Mouse (Mus musculus) gastrocnemius, adult 18-20 months (tissue): ENCODE measurements at regions not wholly inside any gene's neighbourhood (a gene's known extent, or its start where the extent isn't known, plus 50 kb on each side); places are given as distances from the start of the nearest gene placed in this dataset.
"Not testable (repeated sequence)": the region's sequence is repeated elsewhere in the genome, so short reads cannot be mapped to it uniquely, and the experiment has no call there.

Experiments used
- DNase-seq: peaks from one replicate; pipeline ENCODE4 v3.0.0; 2021; ENCODE audit warnings: low spot score

DNA sequence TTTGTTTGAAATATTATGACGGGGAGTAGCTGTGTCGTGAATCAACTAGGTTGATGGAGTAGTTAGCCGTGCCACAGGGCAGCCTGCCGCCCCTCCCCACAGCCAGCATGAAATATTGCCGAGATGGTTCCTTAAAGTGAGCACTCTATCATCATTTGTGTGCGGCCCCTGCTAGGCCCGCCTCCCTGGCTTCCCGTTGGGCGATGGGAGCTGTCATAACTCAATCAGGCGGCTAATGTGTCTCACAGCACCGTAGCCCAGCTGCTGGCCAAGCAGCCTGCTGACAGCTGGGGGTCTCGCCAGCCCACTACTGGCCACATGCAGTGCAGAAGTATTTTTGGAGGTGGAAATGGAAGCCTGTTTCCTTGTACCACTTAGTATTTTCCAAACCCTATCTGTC lies 140.9 kb downstream of the Sall1 start:
- no peak for DNase-seq

DNA sequence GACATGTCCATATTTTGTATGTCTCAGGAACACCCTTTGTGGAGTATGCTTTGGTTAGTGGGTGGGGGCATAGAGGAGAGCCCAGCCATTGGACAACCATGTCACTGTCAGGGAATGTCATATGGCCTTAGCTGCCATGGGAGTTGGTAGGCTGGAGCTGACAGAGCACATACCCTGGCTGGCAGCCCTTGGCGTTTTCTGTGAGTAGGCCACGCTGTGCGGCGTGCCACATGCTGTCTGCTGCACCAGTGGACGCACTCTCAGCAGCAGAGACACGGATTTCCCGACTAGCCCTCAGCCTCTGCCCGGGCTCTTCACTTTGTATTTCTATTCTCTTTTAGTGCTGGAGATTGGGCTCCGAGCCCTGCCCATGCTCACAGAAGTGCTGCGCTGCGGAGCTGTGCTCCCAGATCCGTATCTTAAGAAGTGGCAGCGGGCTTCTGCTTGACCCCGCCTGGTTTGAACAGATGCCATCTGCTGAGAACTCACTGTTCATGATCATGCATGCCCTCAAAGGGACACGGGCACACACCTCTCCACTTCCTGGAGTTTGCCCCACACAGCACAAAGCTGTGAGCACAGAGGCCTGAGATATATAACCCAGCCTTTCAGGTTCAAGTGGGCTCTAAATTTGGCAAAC lies 160.1 kb downstream of the Sall1 start:
- DNase-seq: no peak

DNA sequence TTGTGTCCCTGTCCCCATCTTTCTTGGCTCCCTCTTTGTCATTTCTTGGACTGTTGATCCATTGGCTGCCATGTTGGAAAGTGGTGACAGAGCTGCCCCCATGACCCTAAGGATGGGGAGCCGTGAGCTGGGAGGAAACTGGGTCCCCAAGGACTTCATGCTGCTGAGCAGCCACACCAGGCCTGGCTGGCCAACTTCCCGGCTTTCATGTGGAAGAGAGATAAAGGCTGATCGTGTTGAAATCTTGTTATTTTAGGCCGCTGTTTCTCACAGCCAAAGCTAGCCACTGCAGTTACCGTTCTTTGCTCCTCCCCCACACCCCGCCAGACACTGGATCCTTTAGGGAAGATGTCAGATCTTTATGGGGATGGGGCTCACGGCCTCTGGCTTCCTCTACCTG lies 164.1 kb downstream of the Sall1 start:
- DNase-seq: no peak

DNA sequence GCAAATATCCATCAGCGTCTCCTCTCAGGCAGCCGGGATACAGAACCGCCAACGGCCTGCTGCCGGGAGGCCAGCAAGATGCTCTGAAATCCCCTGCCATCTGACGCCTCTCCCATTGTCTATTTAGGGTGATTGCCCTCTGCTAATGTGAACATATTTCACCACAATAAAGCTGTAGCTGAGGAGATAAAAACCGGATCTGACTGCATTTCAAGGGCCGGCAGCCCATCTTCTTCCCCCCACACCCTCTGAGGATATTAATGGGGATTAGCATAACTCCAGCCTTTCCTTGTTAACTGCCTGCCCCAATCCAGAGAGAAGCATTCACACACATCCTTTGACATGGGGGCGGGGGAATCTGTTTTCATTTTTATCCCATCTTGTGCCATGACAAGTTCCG lies 166.0 kb downstream of the Sall1 start:
- DNase-seq: no peak

GRCm38 (mm10) chr8:88862846-88863455 lies 166.1 kb downstream of the Cyld start:
- no peak for DNase-seq

DNA sequence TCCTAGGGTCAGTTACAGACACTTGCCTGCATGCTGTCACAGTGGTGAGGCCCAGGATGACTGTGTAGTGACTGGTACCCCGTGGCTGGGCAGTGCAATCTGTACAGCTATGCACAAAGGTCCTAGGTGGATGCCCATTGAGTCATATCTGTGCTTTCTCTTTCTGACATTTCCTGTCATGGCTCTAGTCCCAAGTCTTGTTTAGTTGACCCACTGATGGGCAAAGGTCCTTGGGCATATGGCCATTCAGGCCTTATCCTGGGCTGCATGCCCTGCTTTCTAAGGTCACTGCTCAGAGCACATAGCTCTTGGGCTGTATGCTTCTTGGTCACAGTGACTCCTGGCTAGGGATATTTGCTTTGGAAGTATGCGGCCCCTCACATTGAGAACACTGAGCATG lies 160.4 kb downstream of the Cyld start:
- no peak for DNase-seq

- DNase-seq: no peak
Measured at GRCm38 (mm10) chr8:88853200-88853599, 156.4 kb downstream of the Cyld start.

DNA sequence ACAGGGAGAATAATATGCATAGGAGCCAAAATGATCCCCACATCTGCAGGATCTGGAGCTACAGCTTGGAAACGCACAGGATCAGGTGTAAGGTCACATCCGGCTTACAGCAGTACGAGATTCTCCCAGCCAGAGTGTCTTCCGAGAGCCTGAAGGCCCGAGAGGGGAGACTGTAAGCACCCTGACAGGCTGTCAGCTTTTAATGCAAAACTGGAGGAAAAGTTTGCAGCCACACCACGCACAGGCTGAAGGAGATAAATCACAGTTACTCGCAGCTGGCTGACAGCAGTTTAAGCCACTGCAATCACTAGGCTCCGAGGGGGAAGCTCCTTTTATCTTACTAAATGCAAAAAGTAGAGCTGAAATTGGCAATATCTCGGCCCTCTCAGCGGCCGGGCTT lies 149.1 kb downstream of the Cyld start:
- DNase-seq: no peak

DNA sequence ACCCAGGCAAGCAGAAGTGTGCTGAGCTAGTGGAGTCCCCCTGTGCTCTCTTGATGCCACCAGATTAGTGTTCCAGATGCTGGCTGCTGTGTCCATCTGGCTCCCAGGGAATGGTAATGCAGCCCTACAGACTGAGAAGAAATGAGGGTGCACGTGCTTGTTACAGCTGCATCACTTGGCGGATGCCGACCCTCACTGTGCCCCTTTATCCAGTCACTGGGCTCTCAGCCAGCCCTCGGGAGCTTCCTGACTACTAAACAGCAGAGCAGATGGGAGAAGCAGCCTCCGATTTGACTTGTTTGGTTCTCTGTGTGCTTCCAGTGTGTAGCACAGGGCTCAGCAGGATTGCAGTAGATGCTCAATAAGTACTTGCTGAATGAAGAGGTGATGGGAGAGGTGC lies 147.5 kb downstream of the Cyld start:
- DNase-seq: no peak

GRCm38 (mm10) chr8:88842451-88842850 lies 145.6 kb downstream of the Cyld start:
- DNase-seq: no peak

- DNase-seq: no peak
Measured at GRCm38 (mm10) chr8:88840096-88840495, 143.3 kb downstream of the Cyld start.

- DNase-seq: no peak
Measured at GRCm38 (mm10) chr8:88835756-88836291, 139.0 kb downstream of the Cyld start.

DNA sequence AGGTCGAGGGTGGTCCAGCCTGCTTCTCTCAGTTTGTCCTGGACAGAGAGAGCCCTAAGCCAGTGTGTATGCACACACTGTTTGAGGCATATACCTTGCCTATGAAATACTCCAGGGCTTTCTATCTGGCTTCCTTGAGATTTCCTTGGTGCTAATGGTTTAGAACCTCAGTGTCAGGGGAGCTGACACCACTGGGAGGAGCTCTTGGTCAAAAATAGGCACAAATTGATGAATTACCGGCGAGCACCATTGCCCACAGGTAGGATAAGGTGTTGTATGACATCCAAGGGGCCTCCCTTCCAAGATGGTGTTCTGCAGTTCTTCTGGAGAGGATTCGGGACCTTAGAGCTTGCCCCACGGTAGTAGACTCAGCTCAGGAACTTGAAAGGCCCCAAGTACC lies 129.0 kb downstream of the Cyld start:
- no peak for DNase-seq

GRCm38 (mm10) chr8:88823931-88824330 lies 127.1 kb downstream of the Cyld start:
- DNase-seq: no peak

DNA sequence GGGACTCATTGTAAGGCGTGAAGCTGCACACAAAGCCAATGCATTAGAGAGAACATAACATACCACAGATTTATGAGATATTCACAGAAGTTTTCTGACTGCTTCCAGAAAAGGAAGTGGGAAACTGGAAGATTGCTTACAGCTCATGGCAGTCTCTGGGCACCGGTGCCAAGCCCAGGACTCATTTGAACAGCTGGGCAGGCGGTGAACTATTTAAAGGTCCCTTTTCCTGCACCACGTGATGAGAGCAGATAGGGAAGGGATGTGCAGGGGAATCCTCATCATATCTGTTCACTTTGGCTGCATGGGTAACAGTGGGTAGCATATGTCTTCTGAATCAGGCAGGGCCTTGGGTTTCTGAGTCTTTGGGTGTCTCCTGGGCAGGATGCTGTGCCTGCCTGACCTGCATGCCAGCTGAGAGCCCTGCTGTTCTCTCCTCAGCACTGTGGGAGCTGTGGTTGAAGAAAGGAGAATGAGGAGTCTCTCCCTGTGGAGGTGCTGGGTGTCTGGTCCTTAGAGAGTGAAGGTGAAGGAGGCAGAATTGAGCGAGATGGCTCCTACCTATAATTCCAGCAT lies 123.5 kb downstream of the Cyld start:
- no peak for DNase-seq

DNA sequence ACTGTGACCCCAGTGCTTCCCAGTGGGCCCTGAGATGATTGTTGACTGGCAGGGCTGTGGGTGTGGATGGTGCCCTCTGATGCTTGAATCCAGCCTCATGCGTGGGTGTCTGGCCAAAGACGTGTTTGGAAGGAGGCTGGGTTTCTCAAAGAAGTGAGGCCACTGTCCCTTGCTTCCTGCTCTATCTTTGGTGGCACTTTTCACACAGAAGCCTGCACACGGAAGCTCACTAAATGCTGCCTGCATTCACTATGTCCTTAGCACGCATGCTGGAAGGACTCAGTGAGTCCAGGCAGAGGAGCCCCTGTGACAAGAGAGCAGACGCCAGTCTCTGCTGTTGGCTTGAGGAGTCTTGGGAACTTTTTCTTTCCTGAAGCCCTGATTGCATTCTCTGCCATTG lies 119.6 kb downstream of the Cyld start:
- DNase-seq: no peak

- no peak for DNase-seq
Measured at GRCm38 (mm10) chr8:88814246-88814645, 117.4 kb downstream of the Cyld start.

- DNase-seq: no peak
Measured at GRCm38 (mm10) chr8:88812901-88813676, 116.3 kb downstream of the Cyld start.

- not testable (repeated sequence) for DNase-seq
Measured at GRCm38 (mm10) chr8:88806851-88807250, 110.0 kb downstream of the Cyld start.
